Mouse (Mus musculus) myocyte (in vitro differentiated cells): ENCODE measurements around the gene Tspyl4.

Experiments
- CEBPB ChIP-seq: IDR thresholded peaks from 2 replicates; pipeline ENCODE4 v1.6.1; 2011; ENCODE audit warnings: mild to moderate bottlenecking, moderate library complexity; ENCODE audit not compliant: poor library complexity, insufficient read depth, severe bottlenecking
- E2F4 ChIP-seq: IDR thresholded peaks from one replicate; pipeline ENCODE4 v1.6.1; 2011; ENCODE audit warnings: mild to moderate bottlenecking, control low read depth, moderate library complexity; ENCODE audit not compliant: insufficient read depth
- POLR2A ChIP-seq: IDR thresholded peaks from one replicate; pipeline ENCODE4 v1.6.1; 2011; ENCODE audit warnings: low read depth, mild to moderate bottlenecking, control low read depth, moderate library complexity; ENCODE audit not compliant: insufficient read length
- USF1 ChIP-seq: IDR thresholded peaks from one replicate; pipeline ENCODE4 v1.6.1; 2011; ENCODE audit warnings: low read depth, mild to moderate bottlenecking, control low read depth, moderate library complexity

- TF ChIP-seq POLR2A, result no peak
- TF ChIP-seq E2F4, result no peak
- TF ChIP-seq CEBPB, result no peak
- no peak for TF ChIP-seq USF1
These were observed 19.5 kb downstream of the Tspyl4 start for GRCm38 (mm10) chr10:34316571-34317216.
